ENCODE assay signal across 1 mouse cellular context in the genomic region with DNA sequence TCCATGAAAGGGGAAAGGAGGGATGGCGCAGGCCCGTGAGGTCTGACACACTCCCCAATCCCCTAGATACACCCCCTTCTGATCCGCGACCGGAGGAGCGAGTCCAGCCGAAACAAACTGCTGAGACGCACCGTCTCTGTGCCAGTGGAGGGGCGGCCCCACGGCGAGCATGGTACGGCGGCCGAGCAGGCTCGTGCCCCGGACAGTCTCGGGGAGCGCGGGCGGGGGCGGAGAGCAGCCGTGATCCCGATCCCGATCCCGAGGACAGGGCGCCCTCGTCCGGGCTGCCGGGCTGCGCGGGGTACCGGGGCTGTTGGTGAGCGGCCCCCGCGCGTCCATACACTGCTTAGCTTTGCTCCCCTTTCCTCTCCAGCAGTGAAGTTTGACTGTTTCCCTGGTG.
TF ChIP-seq lines count a peak whose summit lies in the region.

No protein-coding gene starts in this region.

TF ChIP-seq in C2C12, 6 proteins besides CTCF, POLR2A, EP300 and RAD21 (continued from another document):
- no peak for TF ChIP-seq CEBPB (IDR thresholded peaks at IDR 0.05; ENCODE audit: low read depth)
- no peak for TF ChIP-seq USF1 (IDR thresholded peaks at IDR 0.05; ENCODE audit: low read depth)
- TF ChIP-seq MYOD1 (IDR thresholded peaks at IDR 0.05; ENCODE audit: control insufficient read depth, insufficient read length, low read depth): no peak
- TF ChIP-seq MAX (IDR thresholded peaks at IDR 0.05): no peak
- TF ChIP-seq FOSL1 (IDR thresholded peaks at IDR 0.05; ENCODE audit: insufficient read depth, low read length, poor library complexity, severe bottlenecking): no peak
TF ChIP-seq in C2C12: peak in this region for 0.
